Mouse (Mus musculus): Measurements from ENCODE around the gene Asz1.

- TF ChIP-seq CHD1 (IDR thresholded peaks at IDR 0.05; ENCODE audit: low read depth, low read length): no peak
- TF ChIP-seq POLR2AphosphoS2 (IDR thresholded peaks at IDR 0.05; ENCODE audit: low read length): no peak
- no peak for TF ChIP-seq USF1 (IDR thresholded peaks at IDR 0.05; ENCODE audit: low read depth, low read length)
- no peak for TF ChIP-seq TBP (IDR thresholded peaks at IDR 0.05; ENCODE audit: low read depth, low read length)
- no peak for TF ChIP-seq USF2 (IDR thresholded peaks at IDR 0.05; ENCODE audit: borderline replicate concordance in 1 of 2, insufficient read depth in 1 of 2, low read depth in 1 of 2, low read length in 2 of 2)
- TF ChIP-seq ETS1 (IDR thresholded peaks at IDR 0.05; ENCODE audit: low read depth, low read length): no peak
- TF ChIP-seq CTCF (IDR thresholded peaks at IDR 0.05 in 2 of 3, conservative IDR thresholded peaks at IDR 0.05 in 1 of 3; ENCODE audit: control insufficient read depth in 1 of 3, insufficient read depth in 1 of 3, low read depth in 2 of 3, low read length in 3 of 3, poor library complexity in 1 of 3, severe bottlenecking in 1 of 3): no peak
These were observed at the start of gene Asz1 for GRCm38 (mm10) chr6:18108934-18109333.

Data from MEL (cell line).